Mouse (Mus musculus) adrenal gland, postnatal 4 days (tissue): ENCODE measurements around the gene Esyt3. TPM values are rescaled to one million over a fixed set of nuclear protein-coding genes. Genes with fewer than 3 reads are reported as not detected.

Source experiments
- DNase-seq, 2 experiments: peaks; one replicate each; pipeline ENCODE4 v3.0.0; 2021 to 2022; ENCODE audit warnings: low spot score in 2 of 2, mixed read lengths in 2 of 2
- total RNA-seq, 2 experiments: library from RNA; stranded (reverse); gene quantifications; 2 replicates each; pipeline ENCODE4 v1.2.3; 2021

The Esyt3 gene
- total RNA-seq, 2 experiments from 2014 or later, result 0.59 to 1.2 TPM

- no peak for DNase-seq
Observed at GRCm38 (mm10) chr9:99355971-99356370, 2.4 kb downstream of the Esyt3 start.

- DNase-seq, result no peak
Observed at GRCm38 (mm10) chr9:99354796-99355195, 3.6 kb downstream of the Esyt3 start.

GRCm38 (mm10) chr9:99353390-99353789, 5.0 kb downstream of the Esyt3 start:
- DNase-seq, result no peak

GRCm38 (mm10) chr9:99352964-99353363, 5.4 kb downstream of the Esyt3 start:
- DNase-seq, result no peak

GRCm38 (mm10) chr9:99345351-99345792, 13.0 kb downstream of the Esyt3 start:
- no peak for DNase-seq

- no peak for DNase-seq
Observed at GRCm38 (mm10) chr9:99341600-99341999, 16.8 kb downstream of the Esyt3 start.

GRCm38 (mm10) chr9:99340126-99340525, 18.2 kb downstream of the Esyt3 start:
- DNase-seq, result no peak

GRCm38 (mm10) chr9:99339182-99339581, 19.2 kb downstream of the Esyt3 start:
- DNase-seq, result no peak

GRCm38 (mm10) chr9:99338293-99338692, 20.1 kb downstream of the Esyt3 start:
- no peak for DNase-seq

GRCm38 (mm10) chr9:99336538-99336937, 21.8 kb downstream of the Esyt3 start:
- no peak for DNase-seq

GRCm38 (mm10) chr9:99326881-99327280, 31.5 kb downstream of the Esyt3 start:
- no peak for DNase-seq

GRCm38 (mm10) chr9:99325961-99326360, 32.4 kb downstream of the Esyt3 start:
- no peak for DNase-seq

GRCm38 (mm10) chr9:99325208-99325929, 33.0 kb downstream of the Esyt3 start:
- DNase-seq, result no peak

- DNase-seq, result no peak
Observed at GRCm38 (mm10) chr9:99320006-99320405, 38.4 kb downstream of the Esyt3 start.

- no peak for DNase-seq
Observed at GRCm38 (mm10) chr9:99319343-99319951, 38.9 kb downstream of the Esyt3 start.

- no peak for DNase-seq
Observed at GRCm38 (mm10) chr9:99306226-99306625, 52.1 kb downstream of the Esyt3 start.

- DNase-seq, result no peak
Observed at GRCm38 (mm10) chr9:99304296-99304695, 54.1 kb downstream of the Esyt3 start.

Other genes starting within 250 kb of the Esyt3 start
- 10 to 100 TPM in 1 of 2 experiments, 1 to 10 TPM in 1; 9.4 to 10.2 TPM for gene Pik3cb, start 217.9 kb downstream of the Esyt3 start, total RNA-seq
- gene Faiml, start 121.3 kb downstream of the Esyt3 start, total RNA-seq, result not detected
- 10 to 100 TPM; 12.2 to 17.6 TPM for gene Cep70, start 115.2 kb downstream of the Esyt3 start, total RNA-seq
- 10 to 100 TPM; 42.8 to 55.3 TPM for gene Mras, start 78.8 kb upstream of the Esyt3 start, total RNA-seq
- not detected for gene Nme9, start 92.9 kb upstream of the Esyt3 start, total RNA-seq
- gene Armc8, start 210.3 kb upstream of the Esyt3 start, total RNA-seq, result 10 to 100 TPM; 34.3 to 38.9 TPM
- 10 to 100 TPM; 18.8 to 21.2 TPM for gene Dbr1, start 217.2 kb upstream of the Esyt3 start, total RNA-seq